8 mouse cellular contexts compared by ENCODE assay signal in genomic region chr2:139722700-139723099, GRCm38 (mm10). TPM values are rescaled to one million over a fixed set of nuclear protein-coding genes. Genes with fewer than 3 reads are reported as not detected.
DNase-seq lines count a peak whose midpoint lies in the region; ATAC-seq lines count a peak whose summit lies in the region.

No protein-coding gene starts in this region.

- H3K4me2 ChIP-seq in heart, embryonic 11.5 days, result no peak overlapping the region
- no peak overlapping the region for H3K4me2 ChIP-seq in heart, embryonic 12.5 days
- no peak overlapping the region for H3K4me2 ChIP-seq in hindbrain, embryonic 11.5 days (replicated peaks; ENCODE audit: low read depth, low read length)
- no peak overlapping the region for H3K4me2 ChIP-seq in midbrain, embryonic 12.5 days (replicated peaks)

- WGBS in heart, embryonic 11.5 days (ENCODE audit: insufficient replicate concordance), result 0% methylated on average over 1 of the region's 1 CpGs
- WGBS in heart, embryonic 12.5 days, result 0% methylated on average over 1 of the region's 1 CpGs
- WGBS in hindbrain, embryonic 11.5 days, result 0% methylated on average over 1 of the region's 1 CpGs
- 5% methylated on average over 1 of the region's 1 CpGs for WGBS in midbrain, embryonic 12.5 days

- peak; percentile 82 to 91 for DNase-seq in adrenal gland, postnatal 36 days
- peak; percentile 53 for DNase-seq in embryo, embryonic 9.5 days (ENCODE audit: extremely low spot score)
- peak; percentile 79 for DNase-seq in hindbrain, embryonic 11.5 days (ENCODE audit: low spot score)
- peak; percentile 73 to 79 for DNase-seq in left cerebral cortex, adult 18-20 months (ENCODE audit: low spot score in 2 of 2)
- peak; percentile 6 to 9 for DNase-seq in thymus, postnatal 36 days

- H3K4me1 ChIP-seq in heart, embryonic 11.5 days (ENCODE audit: control insufficient read depth, insufficient read depth, low read length), result 0 out of 2 replicates have a peak, but pooled peaks cover 3% of the 10 kb centered on the region
- H3K4me1 ChIP-seq in heart, embryonic 12.5 days (replicated peaks), result peaks cover 7% of the 10 kb centered on the region; the same call in 1 of the 2 replicates
- no peaks in the 10 kb centered on the region for H3K4me1 ChIP-seq in hindbrain, embryonic 11.5 days (replicated peaks; ENCODE audit: control insufficient read depth, insufficient read depth, low read length)
- H3K4me1 ChIP-seq in midbrain, embryonic 12.5 days, result no peaks in the 10 kb centered on the region; the same call in 1 of the 2 replicates

- no peaks in the 10 kb centered on the region for H3K9me3 ChIP-seq in heart, embryonic 11.5 days (replicated peaks; ENCODE audit: control insufficient read depth, low read length)
- no peaks in the 10 kb centered on the region for H3K9me3 ChIP-seq in heart, embryonic 12.5 days (replicated peaks)
- no peaks in the 10 kb centered on the region for H3K9me3 ChIP-seq in hindbrain, embryonic 11.5 days (ENCODE audit: control insufficient read depth, low read length)
- no peaks in the 10 kb centered on the region for H3K9me3 ChIP-seq in midbrain, embryonic 12.5 days

- H3K36me3 ChIP-seq in heart, embryonic 11.5 days (ENCODE audit: control insufficient read depth, insufficient read depth, low read length), result no peaks in the 10 kb centered on the region
- H3K36me3 ChIP-seq in heart, embryonic 12.5 days, result no peaks in the 10 kb centered on the region
- H3K36me3 ChIP-seq in hindbrain, embryonic 11.5 days (ENCODE audit: control insufficient read depth, insufficient read depth, low read length), result no peaks in the 10 kb centered on the region
- H3K36me3 ChIP-seq in midbrain, embryonic 12.5 days, result no peaks in the 10 kb centered on the region

- no peak overlapping the region for H3K9ac ChIP-seq in heart, embryonic 11.5 days (ENCODE audit: low read depth, low read length)
- H3K9ac ChIP-seq in heart, embryonic 12.5 days, result no peak overlapping the region
- no peak overlapping the region for H3K9ac ChIP-seq in hindbrain, embryonic 11.5 days (ENCODE audit: low read depth, low read length)
- H3K9ac ChIP-seq in midbrain, embryonic 12.5 days (replicated peaks), result no peak overlapping the region

- 0 out of 2 replicates have a peak, but pooled peaks have one; percentile 35 for ATAC-seq in heart, embryonic 11.5 days (replicated peaks; ENCODE audit: insufficient number of reproducible peaks, low FRiP score, low TSS enrichment)
- no peak for ATAC-seq in heart, embryonic 12.5 days (ENCODE audit: insufficient number of reproducible peaks, low FRiP score)
- ATAC-seq in hindbrain, embryonic 11.5 days (ENCODE audit: low FRiP score), result peak; percentile 79
- ATAC-seq in midbrain, embryonic 12.5 days (ENCODE audit: low FRiP score, low read depth), result peak; percentile 65

- no peaks in the 10 kb centered on the region for H3K27me3 ChIP-seq in heart, embryonic 11.5 days (ENCODE audit: control insufficient read depth, insufficient read depth, low read length)
- no peaks in the 10 kb centered on the region for H3K27me3 ChIP-seq in heart, embryonic 12.5 days (replicated peaks)
- no peaks in the 10 kb centered on the region for H3K27me3 ChIP-seq in hindbrain, embryonic 11.5 days (ENCODE audit: control insufficient read depth, insufficient read depth, low read length)
- H3K27me3 ChIP-seq in midbrain, embryonic 12.5 days, result no peaks in the 10 kb centered on the region

- H3K27ac ChIP-seq in heart, embryonic 11.5 days (ENCODE audit: low read depth, low read length), result no peak overlapping the region
- no peak overlapping the region for H3K27ac ChIP-seq in heart, embryonic 12.5 days (ENCODE audit: poor library complexity, severe bottlenecking)
- H3K27ac ChIP-seq in hindbrain, embryonic 11.5 days (ENCODE audit: low read depth, low read length), result no peak overlapping the region
- H3K27ac ChIP-seq in midbrain, embryonic 12.5 days (replicated peaks), result no peak overlapping the region

- no peak overlapping the region for H3K4me3 ChIP-seq in heart, embryonic 11.5 days (ENCODE audit: low read depth, low read length)
- no peak overlapping the region for H3K4me3 ChIP-seq in heart, embryonic 12.5 days
- no peak overlapping the region for H3K4me3 ChIP-seq in hindbrain, embryonic 11.5 days (ENCODE audit: low read depth, low read length)
- H3K4me3 ChIP-seq in midbrain, embryonic 12.5 days, result no peak overlapping the region

RNA-seq across cellular contexts. Expression of gene Ism1, which starts 44.7 kb away (rescaled TPM):
- 0.38 and 1.1 TPM in 2 replicates for polyA plus RNA-seq in heart, embryonic 11.5 days (2014; fragmentation: Nextera tagmentation; extraction: Ambion mirVana)
- 0.47 and 0.64 TPM in 2 replicates for polyA plus RNA-seq in heart, embryonic 12.5 days (2016; fragmentation: Nextera tagmentation; extraction: Ambion mirVana)
- 10 to 100 TPM; 28.8 to 32.8 TPM for total RNA-seq in adrenal gland, postnatal 36 days (2021)
- polyA plus RNA-seq in hindbrain, embryonic 11.5 days (2014; fragmentation: Nextera tagmentation; extraction: Ambion mirVana), result 0.79 and 0.96 TPM in 2 replicates
- 1 to 10 TPM; 4.4 to 6.4 TPM for total RNA-seq in left cerebral cortex, adult 18-20 months (2021)
- polyA plus RNA-seq in midbrain, embryonic 12.5 days (2016; fragmentation: Nextera tagmentation; extraction: Ambion mirVana), result 0.65 and 0.74 TPM in 2 replicates

Comparison
In these comparisons a context has a peak if more than half of its experiments do, and no peak if none do; other contexts are left out.
1. DNase-seq: peak in every context shown above with its lines; median percentile 86 in adrenal gland, postnatal 36 days; 79 in hindbrain, embryonic 11.5 days; 76 in left cerebral cortex, adult 18-20 months; 53 in embryo, embryonic 9.5 days; 8 in thymus, postnatal 36 days.